Mouse (Mus musculus) heart, adult 8-10 months (tissue): ENCODE data around the gene Sh3gl2. TPM values are rescaled to one million over a fixed set of nuclear protein-coding genes. Genes with fewer than 3 reads are reported as not detected.
A peak's percentile ranks its signal among the peaks of the same experiment; 100 is the strongest.

Experiments
- DNase-seq: peaks from one replicate; pipeline ENCODE4 v3.0.0; 2022; ENCODE audit warnings: low spot score
- total RNA-seq, 4 experiments: library from RNA; stranded (reverse); gene quantifications; 2 replicates each; pipeline ENCODE4 v1.2.4; 2022

The Sh3gl2 gene
- total RNA-seq, 4 experiments from 2014 or later, result 5.2 to 9.7 (median 7.2) TPM

GRCm38 (mm10) chr4:85613331-85613730, 408.4 kb downstream of the Sh3gl2 start:
- no peak for DNase-seq

- no peak for DNase-seq
Measured at GRCm38 (mm10) chr4:85618746-85619145, 413.8 kb downstream of the Sh3gl2 start.

GRCm38 (mm10) chr4:85619261-85619660, 414.3 kb downstream of the Sh3gl2 start:
- peak; percentile 28 for DNase-seq

GRCm38 (mm10) chr4:85629381-85629780, 424.5 kb downstream of the Sh3gl2 start:
- peak; percentile 12 for DNase-seq

GRCm38 (mm10) chr4:85669271-85669670, 464.3 kb downstream of the Sh3gl2 start:
- DNase-seq, result no peak

- DNase-seq, result no peak
Measured at GRCm38 (mm10) chr4:85669735-85670134, 464.8 kb downstream of the Sh3gl2 start.

- no peak for DNase-seq
Measured at GRCm38 (mm10) chr4:85672290-85672689, 467.4 kb downstream of the Sh3gl2 start.

- no peak for DNase-seq
Measured at GRCm38 (mm10) chr4:85677621-85678020, 472.7 kb downstream of the Sh3gl2 start.

GRCm38 (mm10) chr4:85686160-85686559, 481.2 kb downstream of the Sh3gl2 start:
- no peak for DNase-seq
